Mouse (Mus musculus) hindbrain, embryonic 14.5 days (tissue): ENCODE data around the gene Ccdc97. TPM values are rescaled to one million over a fixed set of nuclear protein-coding genes. Genes with fewer than 3 reads are reported as not detected.

Experiments
- ATAC-seq: fragments of 200-750 bp; cut with Nextera tagmentation; 2 replicates; pipeline ENCODE4 v1.8.0; 2017; ENCODE audit warnings: moderate number of reproducible peaks, mild to moderate bottlenecking, moderate TSS enrichment, moderate library complexity; ENCODE audit not compliant: low FRiP score
- DNase-seq: peaks from one replicate; pipeline ENCODE4 v3.0.0-alpha.2; 2015; ENCODE audit warnings: low spot score
- H3K27ac ChIP-seq: fragments of 300-500 bp; sonication (generic); 2 replicates; pipeline ENCODE4 v1.5.1; 2014; ENCODE audit warnings: mild to moderate bottlenecking, moderate library complexity
- H3K27me3 ChIP-seq: fragments of 300-500 bp; sonication (generic); 2 replicates; pipeline ENCODE4 v1.6.1; 2014; ENCODE audit warnings: mild to moderate bottlenecking, low read length, mixed read lengths; ENCODE audit not compliant: control insufficient read depth, insufficient read depth
- H3K36me3 ChIP-seq: fragments of 300-500 bp; sonication (generic); replicated peaks from 2 replicates; pipeline ENCODE4 v1.6.1; 2014; ENCODE audit not compliant: control insufficient read depth, insufficient read depth
- H3K4me1 ChIP-seq: fragments of 300-500 bp; sonication (generic); replicated peaks from 2 replicates; pipeline ENCODE4 v1.6.1; 2014; ENCODE audit warnings: antibody characterized with exemption, low read length, mixed read lengths; ENCODE audit not compliant: control insufficient read depth, insufficient read depth
- H3K4me2 ChIP-seq: fragments of 300-500 bp; sonication (generic); replicated peaks from 2 replicates; pipeline ENCODE4 v1.6.1; 2014; ENCODE audit warnings: mild to moderate bottlenecking, moderate library complexity
- H3K4me3 ChIP-seq: fragments of 300-500 bp; sonication (generic); replicated peaks from 2 replicates; pipeline ENCODE4 v1.5.1; 2014; ENCODE audit warnings: mild to moderate bottlenecking, low read length
- H3K9ac ChIP-seq: fragments of 300-500 bp; sonication (generic); 2 replicates; pipeline ENCODE4 v1.6.1; 2014
- H3K9me3 ChIP-seq: fragments of 300-500 bp; sonication (generic); 2 replicates; pipeline ENCODE4 v1.6.1; 2016; ENCODE audit warnings: low read length; ENCODE audit not compliant: control insufficient read depth
- WGBS: fragments of 180-500 bp; shearing (Covaris S2); extraction: QIAGEN DNeasy Blood & Tissue Kit; methylation state at CpG from one replicate; pipeline ENCODE4 v1.1.7; 2014; 5-methylcytosine and 5-hydroxymethylcytosine counted together
- polyA plus RNA-seq: library from polyadenylated mRNA; unstranded; fragments of >200 nt; fragmentation: Nextera tagmentation; extraction: Ambion mirVana; gene quantifications from 2 replicates; pipeline ENCODE4 v1.2.1, GENCODE M21; 2014

Gene Ccdc97
- polyA plus RNA-seq, 1 experiment from 2014 or later = 41.9 TPM

DNA sequence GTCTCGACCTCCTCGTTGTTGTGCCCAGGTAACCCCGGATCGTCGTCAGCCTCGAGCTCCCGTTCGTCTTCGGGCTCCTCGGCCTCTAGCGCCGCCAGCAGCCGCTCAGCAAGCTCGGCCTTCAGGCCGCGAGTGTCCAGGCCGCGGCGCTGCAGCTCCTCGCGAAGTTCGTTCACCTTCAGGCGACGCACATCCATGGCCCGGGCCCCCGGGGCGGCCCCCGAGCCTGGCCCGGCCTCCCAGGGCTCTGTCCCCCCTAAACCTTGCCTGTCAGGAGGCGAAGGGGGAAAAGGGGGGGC lies 35.5 kb upstream of the Ccdc97 start:
- WGBS = 0% methylated on average over 29 of the region's 30 CpGs
- H3K36me3 ChIP-seq = peaks cover 25% of the 10 kb centered on the region
- peak overlapping the region; percentile 99 for H3K4me2 ChIP-seq
- H3K9ac ChIP-seq = peak overlapping the region; percentile 97
- peak overlapping the region; percentile 96 for H3K4me3 ChIP-seq
- no peaks in the 10 kb centered on the region for H3K9me3 ChIP-seq
- H3K27me3 ChIP-seq = no peaks in the 10 kb centered on the region
- H3K27ac ChIP-seq = peak overlapping the region; percentile 99
- DNase-seq (no peak), ATAC-seq (no peak)
- peaks cover 17% of the 10 kb centered on the region for H3K4me1 ChIP-seq

- DNase-seq = no peak
- WGBS = 2% methylated on average over 46 of the region's 46 CpGs
- peak overlapping the region; percentile 96 for H3K4me3 ChIP-seq
- no peaks in the 10 kb centered on the region for H3K27me3 ChIP-seq
- H3K4me2 ChIP-seq = peak overlapping the region; percentile 99
- H3K36me3 ChIP-seq = peaks cover 30% of the 10 kb centered on the region
- peak overlapping the region; percentile 97 for H3K9ac ChIP-seq
- H3K27ac ChIP-seq = peak overlapping the region; percentile 99
- peak; percentile 6; the same call in 1 of the 2 replicates for ATAC-seq
- H3K9me3 ChIP-seq = no peaks in the 10 kb centered on the region
- H3K4me1 ChIP-seq = peaks cover 17% of the 10 kb centered on the region
These were observed 35.0 kb upstream of the Ccdc97 start for GRCm38 (mm10) chr7:25753643-25754438.

DNA sequence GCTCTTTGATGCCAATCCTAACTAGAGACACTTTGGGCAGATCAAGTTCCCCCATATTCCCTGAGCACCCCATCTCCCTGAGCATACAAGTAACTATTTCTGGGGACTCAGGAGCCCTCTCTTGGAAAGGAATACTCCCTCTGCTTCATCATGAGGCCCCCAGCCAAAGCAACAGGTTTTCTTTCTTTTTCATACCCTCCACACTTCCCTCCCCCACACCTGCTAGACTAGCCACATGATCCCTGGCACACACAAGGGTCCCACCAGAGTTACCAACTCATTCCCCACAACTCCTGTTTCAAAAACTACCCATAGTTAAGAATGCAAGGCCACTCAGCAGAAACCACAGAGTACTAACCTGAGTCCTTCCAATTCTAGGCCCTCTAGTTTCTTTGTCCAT lies 34.2 kb upstream of the Ccdc97 start:
- Histone ChIP-seq H3K9ac (peak overlapping the region; percentile 97), H3K9me3 (no peaks in the 10 kb centered on the region), H3K36me3 (peaks cover 38% of the 10 kb centered on the region), H3K4me2 (peak overlapping the region; percentile 99), H3K27me3 (no peaks in the 10 kb centered on the region), H3K27ac (no peak overlapping the region), H3K4me3 (peak overlapping the region; percentile 96), H3K4me1 (peaks cover 17% of the 10 kb centered on the region)
- ATAC-seq = no peak
- no peak for DNase-seq

DNA sequence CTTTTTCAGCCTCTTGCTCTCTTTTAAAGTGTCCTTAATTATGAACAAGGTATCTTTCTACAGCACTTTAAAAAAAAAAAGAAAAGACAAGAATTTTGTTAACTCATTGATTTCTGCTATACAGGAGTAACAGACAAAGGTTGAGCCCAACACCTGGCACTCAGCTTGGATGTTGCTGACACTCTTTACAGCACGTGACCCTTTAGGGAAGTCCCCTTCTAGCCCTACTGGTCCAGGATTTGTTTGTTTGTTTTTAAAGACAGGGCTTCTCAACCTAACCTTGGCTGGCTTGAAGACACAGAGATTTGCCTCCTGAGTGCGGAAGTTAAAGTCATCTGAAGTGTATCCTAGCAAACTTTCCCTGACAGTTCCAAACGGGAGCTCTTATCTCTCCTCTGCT lies 28.0 kb upstream of the Ccdc97 start:
- H3K27ac ChIP-seq = no peak overlapping the region
- no peak for ATAC-seq
- H3K9me3 ChIP-seq = no peaks in the 10 kb centered on the region
- H3K4me1 ChIP-seq = no peaks in the 10 kb centered on the region
- H3K4me2 ChIP-seq = no peak overlapping the region
- WGBS = 92% methylated on average over 3 of the region's 3 CpGs
- no peak for DNase-seq
- H3K4me3 ChIP-seq = no peak overlapping the region
- no peaks in the 10 kb centered on the region for H3K27me3 ChIP-seq
- no peak overlapping the region for H3K9ac ChIP-seq
- H3K36me3 ChIP-seq = peaks cover 98% of the 10 kb centered on the region

GRCm38 (mm10) chr7:25738277-25738676 lies 19.4 kb upstream of the Ccdc97 start:
- 95% methylated on average over 3 of the region's 3 CpGs for WGBS
- DNase-seq (no peak), ATAC-seq (no peak)
- Histone ChIP-seq H3K4me2 (no peak overlapping the region), H3K9ac (no peak overlapping the region), H3K9me3 (no peaks in the 10 kb centered on the region), H3K27me3 (no peaks in the 10 kb centered on the region), H3K4me3 (no peak overlapping the region), H3K4me1 (no peaks in the 10 kb centered on the region), H3K36me3 (peaks cover 100% of the 10 kb centered on the region), H3K27ac (no peak overlapping the region)

- ATAC-seq = no peak
- Histone ChIP-seq H3K27ac (no peak overlapping the region), H3K9me3 (no peaks in the 10 kb centered on the region), H3K4me1 (no peaks in the 10 kb centered on the region), H3K4me3 (no peak overlapping the region), H3K9ac (no peak overlapping the region), H3K4me2 (no peak overlapping the region), H3K27me3 (no peaks in the 10 kb centered on the region), H3K36me3 (peaks cover 100% of the 10 kb centered on the region)
- DNase-seq = no peak
- WGBS = 93% methylated on average over 2 of the region's 2 CpGs
These were observed 18.0 kb upstream of the Ccdc97 start for GRCm38 (mm10) chr7:25736920-25737319.

GRCm38 (mm10) chr7:25734991-25735390 lies 16.1 kb upstream of the Ccdc97 start:
- Histone ChIP-seq H3K36me3 (peaks cover 99% of the 10 kb centered on the region), H3K27ac (no peak overlapping the region), H3K4me3 (no peak overlapping the region), H3K9ac (no peak overlapping the region), H3K4me2 (no peak overlapping the region), H3K4me1 (no peaks in the 10 kb centered on the region), H3K9me3 (no peaks in the 10 kb centered on the region), H3K27me3 (no peaks in the 10 kb centered on the region)
- DNase-seq = no peak
- no peak for ATAC-seq
- WGBS = 84% methylated on average over 4 of the region's 4 CpGs

- Histone ChIP-seq H3K4me3 (no peak overlapping the region), H3K4me2 (no peak overlapping the region), H3K27ac (no peak overlapping the region), H3K4me1 (no peaks in the 10 kb centered on the region), H3K9me3 (no peaks in the 10 kb centered on the region), H3K9ac (no peak overlapping the region), H3K36me3 (peaks cover 98% of the 10 kb centered on the region), H3K27me3 (no peaks in the 10 kb centered on the region)
- ATAC-seq (no peak), DNase-seq (no peak)
- WGBS = 97% methylated on average over 8 of the region's 8 CpGs
These were observed 12.6 kb upstream of the Ccdc97 start for GRCm38 (mm10) chr7:25731294-25732055.

- peaks cover 98% of the 10 kb centered on the region for H3K36me3 ChIP-seq
- no peak overlapping the region for H3K4me2 ChIP-seq
- DNase-seq (no peak), ATAC-seq (no peak)
- no peak overlapping the region for H3K27ac ChIP-seq
- 79% methylated on average over 2 of the region's 2 CpGs for WGBS
- H3K27me3 ChIP-seq = no peaks in the 10 kb centered on the region
- H3K9me3 ChIP-seq = no peaks in the 10 kb centered on the region
- no peak overlapping the region for H3K9ac ChIP-seq
- no peaks in the 10 kb centered on the region for H3K4me1 ChIP-seq
- no peak overlapping the region for H3K4me3 ChIP-seq
These were observed 11.0 kb upstream of the Ccdc97 start for GRCm38 (mm10) chr7:25729862-25730261.
